Mouse (Mus musculus): ENCODE measurements around the gene Gm3298. TPM values are rescaled to one million over a fixed set of nuclear protein-coding genes. Genes with fewer than 3 reads are reported as not detected.
"Not testable (repeated sequence)": the region's sequence is repeated elsewhere in the genome, so short reads cannot be mapped to it uniquely, and the experiment has no call there.

Gm3298 gene
- not detected in 2 replicates for total RNA-seq (2014; rRNA removed)
- polyA plus RNA-seq (2015; fragmentation: Nextera tagmentation; extraction: Ambion mirVana), result not detected in 2 replicates

- not testable (repeated sequence) for H3K4me2 ChIP-seq (ENCODE audit: low read depth); H3K4me3 ChIP-seq (ENCODE audit: low read depth, low read length); H3K9me3 ChIP-seq (ENCODE audit: low read length); H3K4me1 ChIP-seq (ENCODE audit: insufficient read depth); H3K27me3 ChIP-seq (ENCODE audit: insufficient read depth, low read length); H3K27ac ChIP-seq (ENCODE audit: low read depth, low read length); H3K36me3 ChIP-seq (ENCODE audit: insufficient read depth); H3K9ac ChIP-seq; DNase-seq; ATAC-seq
- WGBS, result 43% methylated on average over 1 of the region's 2 CpGs
Observed at GRCm38 (mm10) chr14:5015591-5015990, at the start of gene Gm3298. Gene Gm3298, plus strand, starts transcription at chr14:5015891.

GRCm38 (mm10) chr14:4983635-4984034 lies 32.1 kb upstream of the Gm3298 start, which contains the start of gene Gm8297:
Gene Gm8297, plus strand, starts transcription at chr14:4983935.
- not testable (repeated sequence) for H3K4me3 ChIP-seq (ENCODE audit: low read depth, low read length); H3K36me3 ChIP-seq (ENCODE audit: insufficient read depth); H3K4me2 ChIP-seq (ENCODE audit: low read depth); H3K27me3 ChIP-seq (ENCODE audit: insufficient read depth, low read length); H3K9ac ChIP-seq; H3K27ac ChIP-seq (ENCODE audit: low read depth, low read length); H3K9me3 ChIP-seq (ENCODE audit: low read length); DNase-seq; H3K4me1 ChIP-seq (ENCODE audit: insufficient read depth); ATAC-seq

GRCm38 (mm10) chr14:5050329-5050728 lies 34.6 kb downstream of the Gm3298 start, which contains the start of gene 4930555G01Rik:
Gene 4930555G01Rik, plus strand, starts transcription at chr14:5050629.
- not testable (repeated sequence) for H3K27ac ChIP-seq (ENCODE audit: low read depth, low read length); H3K27me3 ChIP-seq (ENCODE audit: insufficient read depth, low read length); H3K4me1 ChIP-seq (ENCODE audit: insufficient read depth); H3K9me3 ChIP-seq (ENCODE audit: low read length); ATAC-seq; H3K4me3 ChIP-seq (ENCODE audit: low read depth, low read length); H3K9ac ChIP-seq; H3K4me2 ChIP-seq (ENCODE audit: low read depth); DNase-seq; H3K36me3 ChIP-seq (ENCODE audit: insufficient read depth)
- no CpG with 5 or more reads among the region's 3 CpGs for WGBS

Other genes with a start within 250 kb of the Gm3298 start
- not detected in 2 replicates for gene Gm9602, start 239.6 kb upstream of the Gm3298 start, total RNA-seq (2014; rRNA removed)
- not detected in 2 replicates for gene Gm9602, start 239.6 kb upstream of the Gm3298 start, polyA plus RNA-seq (2015; fragmentation: Nextera tagmentation; extraction: Ambion mirVana)
- not detected in 2 replicates for gene Gm3269, start 177.8 kb upstream of the Gm3298 start, total RNA-seq (2014; rRNA removed)
- not detected in 2 replicates for gene Gm3269, start 177.8 kb upstream of the Gm3298 start, polyA plus RNA-seq (2015; fragmentation: Nextera tagmentation; extraction: Ambion mirVana)
- 2.2 and 6.8 TPM in 2 replicates for gene Gm3264, start 160.3 kb upstream of the Gm3298 start, total RNA-seq (2014; rRNA removed)
- gene Gm3264, start 160.3 kb upstream of the Gm3298 start, polyA plus RNA-seq (2015; fragmentation: Nextera tagmentation; extraction: Ambion mirVana), result 4.2 and 4.6 TPM in 2 replicates
- 0.15 and 0.33 TPM in 2 replicates for gene Gm3278, start 123.5 kb upstream of the Gm3298 start, total RNA-seq (2014; rRNA removed)
- gene Gm3278, start 123.5 kb upstream of the Gm3298 start, polyA plus RNA-seq (2015; fragmentation: Nextera tagmentation; extraction: Ambion mirVana), result 0.16 and 0.20 TPM in 2 replicates
- not detected in 2 replicates for gene Gm8297, start 32.0 kb upstream of the Gm3298 start, total RNA-seq (2014; rRNA removed)
- not detected in 2 replicates for gene Gm8297, start 32.0 kb upstream of the Gm3298 start, polyA plus RNA-seq (2015; fragmentation: Nextera tagmentation; extraction: Ambion mirVana)
- gene 4930555G01Rik, start 34.7 kb downstream of the Gm3298 start, total RNA-seq (2014; rRNA removed), result not detected in 2 replicates
- not detected in 2 replicates for gene 4930555G01Rik, start 34.7 kb downstream of the Gm3298 start, polyA plus RNA-seq (2015; fragmentation: Nextera tagmentation; extraction: Ambion mirVana)
- gene Gm8281, start 55.1 kb downstream of the Gm3298 start, total RNA-seq (2014; rRNA removed), result 16.8 and 21.4 TPM in 2 replicates
- 11.9 and 12.9 TPM in 2 replicates for gene Gm8281, start 55.1 kb downstream of the Gm3298 start, polyA plus RNA-seq (2015; fragmentation: Nextera tagmentation; extraction: Ambion mirVana)
- gene Gm8279, start 115.6 kb downstream of the Gm3298 start, total RNA-seq (2014; rRNA removed), result not detected in 2 replicates
- not detected in 2 replicates for gene Gm8279, start 115.6 kb downstream of the Gm3298 start, polyA plus RNA-seq (2015; fragmentation: Nextera tagmentation; extraction: Ambion mirVana)
- gene Gm3317, start 148.6 kb downstream of the Gm3298 start, total RNA-seq (2014; rRNA removed), result 2.2 and 2.6 TPM in 2 replicates
- not detected in 2 replicates for gene Gm3317, start 148.6 kb downstream of the Gm3298 start, polyA plus RNA-seq (2015; fragmentation: Nextera tagmentation; extraction: Ambion mirVana)
- not detected in 2 replicates for gene Gm8271, start 169.9 kb downstream of the Gm3298 start, total RNA-seq (2014; rRNA removed)
- gene Gm8271, start 169.9 kb downstream of the Gm3298 start, polyA plus RNA-seq (2015; fragmentation: Nextera tagmentation; extraction: Ambion mirVana), result not detected in 2 replicates
- gene Gm3526, start 244.7 kb downstream of the Gm3298 start, total RNA-seq (2014; rRNA removed), result not detected in 2 replicates
- 0.28 TPM in 1 of 2 replicates, not detected in the other for gene Gm3526, start 244.7 kb downstream of the Gm3298 start, polyA plus RNA-seq (2015; fragmentation: Nextera tagmentation; extraction: Ambion mirVana)